ENCODE assay signal across 9 mouse cellular contexts in the genomic region with DNA sequence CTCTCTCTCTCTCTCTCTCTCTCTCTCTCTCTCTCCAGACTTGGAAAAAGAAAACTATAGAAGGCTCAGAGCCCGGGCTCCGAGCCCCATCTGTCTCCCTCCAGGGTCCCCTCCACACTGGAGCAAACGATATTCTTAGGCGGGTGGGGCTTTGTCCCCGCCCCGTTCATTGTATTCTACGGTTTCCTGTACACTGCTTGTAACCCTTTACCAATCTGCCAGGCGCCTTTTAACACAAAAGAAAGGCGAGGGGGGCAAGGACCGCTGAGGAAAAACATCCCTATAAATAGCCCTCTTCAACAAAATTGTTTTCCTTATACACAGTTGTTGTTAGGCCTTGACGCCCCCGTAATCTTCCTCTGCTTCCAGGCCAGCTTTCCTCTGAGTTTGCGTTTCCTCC. TPM values are rescaled to one million over a fixed set of nuclear protein-coding genes. Genes with fewer than 3 reads are reported as not detected.
DNase-seq lines count a peak whose midpoint lies in the region; ATAC-seq and TF ChIP-seq lines count a peak whose summit lies in the region.
"Had no signal": no experiment of that assay in that cellular context is flagged by ENCODE, and none has a peak within 500 bp of the region (broad histone marks: within the 10 kb centered on the region; RNA-seq: fewer than 3 reads in every experiment).

No protein-coding gene starts in this region.

- H3K27me3 ChIP-seq in embryonic facial prominence, embryonic 15.5 days, result no peaks in the 10 kb centered on the region
- H3K27me3 ChIP-seq in midbrain, postnatal 0 days (ENCODE audit: insufficient read depth, low read length), result no peaks in the 10 kb centered on the region

- TF ChIP-seq CTCF in gastrocnemius, adult 2 months (IDR thresholded peaks at IDR 0.05), result no peak
- TF ChIP-seq CTCF in midbrain, postnatal 0 days (IDR thresholded peaks at IDR 0.05), result no peak

- 58% methylated on average over 13 of the region's 13 CpGs for WGBS in embryonic facial prominence, embryonic 15.5 days
- 65% methylated on average over 13 of the region's 13 CpGs for WGBS in midbrain, postnatal 0 days

- H3K4me1 ChIP-seq in embryonic facial prominence, embryonic 15.5 days, result peaks cover 2% of the 10 kb centered on the region; the same call in 1 of the 2 replicates
- no peaks in the 10 kb centered on the region for H3K4me1 ChIP-seq in midbrain, postnatal 0 days (ENCODE audit: insufficient read depth, low read length)

- H3K4me3 ChIP-seq in gastrocnemius, adult 2 months, result peak overlapping the region; percentile 63
- no peak overlapping the region for H3K4me3 ChIP-seq in embryonic facial prominence, embryonic 15.5 days (replicated peaks)
- H3K4me3 ChIP-seq in midbrain, postnatal 0 days (ENCODE audit: low read depth, low read length), result no peak overlapping the region

- intact Hi-C loops in gastrocnemius, adult 2 months (cut with DNase I), result loop anchor here (10.0 kb wide), 1 partner anchor 190 kb away; no protein-coding TSS in a partner anchor
- intact Hi-C loops in heart, postnatal 25 days (cut with DNase I), result loop anchor here (10.0 kb wide), 1 partner anchor 190 kb away; no protein-coding TSS in a partner anchor

- H3K9ac ChIP-seq in embryonic facial prominence, embryonic 15.5 days, result no peak overlapping the region
- H3K9ac ChIP-seq in midbrain, postnatal 0 days (replicated peaks; ENCODE audit: low read length, poor library complexity, severe bottlenecking), result no peak overlapping the region

- ATAC-seq in embryonic facial prominence, embryonic 15.5 days (ENCODE audit: insufficient number of reproducible peaks, low FRiP score, low TSS enrichment, low read depth), result peak; percentile 43; the same call in 1 of the 2 replicates
- ATAC-seq in midbrain, postnatal 0 days (ENCODE audit: low FRiP score), result no peak

- no peaks in the 10 kb centered on the region for H3K36me3 ChIP-seq in embryonic facial prominence, embryonic 15.5 days
- no peaks in the 10 kb centered on the region for H3K36me3 ChIP-seq in midbrain, postnatal 0 days (ENCODE audit: insufficient read depth, low read length)

- DNase-seq in gastrocnemius, adult 2 months, result peak; percentile 40
- DNase-seq in gastrocnemius, adult 18-20 months (ENCODE audit: low spot score), result no peak
- DNase-seq in heart, postnatal 25 days (ENCODE audit: low spot score), result peak; percentile 60
- peak; percentile 46 to 56 for DNase-seq in lung, adult 18-20 months
- DNase-seq in thymus, postnatal 25 days, result no peak
- no peak for DNase-seq in T-cell, adult 2 months (ENCODE audit: low spot score)
- DNase-seq in midbrain, postnatal 0 days (ENCODE audit: low spot score), result no peak
- DNase-seq: thymus, adult 2 months had no signal

- no peak overlapping the region for H3K4me2 ChIP-seq in embryonic facial prominence, embryonic 15.5 days (replicated peaks)
- no peak overlapping the region for H3K4me2 ChIP-seq in midbrain, postnatal 0 days (ENCODE audit: low read depth, low read length, poor library complexity, severe bottlenecking)

- H3K27ac ChIP-seq in gastrocnemius, adult 2 months, result peak overlapping the region; percentile 86
- H3K27ac ChIP-seq in embryonic facial prominence, embryonic 15.5 days (replicated peaks), result no peak overlapping the region
- H3K27ac ChIP-seq in midbrain, postnatal 0 days (ENCODE audit: low read depth, low read length), result no peak overlapping the region

- H3K9me3 ChIP-seq in embryonic facial prominence, embryonic 15.5 days (replicated peaks), result no peaks in the 10 kb centered on the region
- H3K9me3 ChIP-seq in midbrain, postnatal 0 days (ENCODE audit: low read length), result no peaks in the 10 kb centered on the region

RNA-seq across cellular contexts. Expression of a gene that starts 11.9 kb away (rescaled TPM):
- 10 to 100 TPM; 11.9 to 18.6 TPM for total RNA-seq in gastrocnemius, adult 2 months (2021)
- 10 to 100 TPM; 12.9 to 15.9 TPM for total RNA-seq in gastrocnemius, adult 18-20 months (2021)
- 14.5 and 16.3 TPM in 2 replicates for polyA plus RNA-seq in embryonic facial prominence, embryonic 15.5 days (2015; fragmentation: Nextera tagmentation; extraction: Ambion mirVana)
- total RNA-seq in heart, postnatal 25 days (2021), result 10 to 100 TPM; 34.8 to 48.2 TPM
- 10.0 and 10.5 TPM in 2 replicates for total RNA-seq in midbrain, postnatal 0 days (2014; rRNA removed)
- 2.9 and 3.2 TPM in 2 replicates for polyA plus RNA-seq in midbrain, postnatal 0 days (2015; fragmentation: Nextera tagmentation; extraction: Ambion mirVana)

RNA-seq across cellular contexts. Expression of a gene that starts 17.1 kb away (rescaled TPM):
- total RNA-seq in gastrocnemius, adult 2 months (2021), result 1 to 10 TPM; 3.3 to 7.0 TPM
- 1 to 10 TPM; 3.5 to 4.3 TPM for total RNA-seq in gastrocnemius, adult 18-20 months (2021)
- polyA plus RNA-seq in embryonic facial prominence, embryonic 15.5 days (2015; fragmentation: Nextera tagmentation; extraction: Ambion mirVana), result 24.7 and 25.2 TPM in 2 replicates
- total RNA-seq in heart, postnatal 25 days (2021), result 10 to 100 TPM in 1 of 2 experiments, 1 to 10 TPM in 1; 9.2 to 11.0 TPM
- total RNA-seq in midbrain, postnatal 0 days (2014; rRNA removed), result 30.6 and 30.9 TPM in 2 replicates
- 26.5 and 28.1 TPM in 2 replicates for polyA plus RNA-seq in midbrain, postnatal 0 days (2015; fragmentation: Nextera tagmentation; extraction: Ambion mirVana)

Comparison
In these comparisons a context has a peak if more than half of its experiments do, and no peak if none do; other contexts are left out.
1. DNase-seq: peak in gastrocnemius, adult 2 months (single experiment), heart, postnatal 25 days (single experiment) and lung, adult 18-20 months (2 of 2); none in gastrocnemius, adult 18-20 months (single experiment), thymus, postnatal 25 days (single experiment), T-cell, adult 2 months (single experiment) and midbrain, postnatal 0 days (single experiment).